Mouse (Mus musculus): Measurements from ENCODE around the gene Gm28729. TPM values are rescaled to one million over a fixed set of nuclear protein-coding genes. Genes with fewer than 3 reads are reported as not detected.
"Not testable (repeated sequence)": the region's sequence is repeated elsewhere in the genome, so short reads cannot be mapped to it uniquely, and the experiment has no call there.

Gene Gm28729
- polyA plus RNA-seq, 2 experiments = 0.11 TPM; not detected in 1

- Histone ChIP-seq H3K36me3 (ENCODE audit: control insufficient read depth, insufficient read depth, low read length) (no peaks in the 10 kb centered on the region), H3K27ac (replicated peaks; ENCODE audit: low read depth, low read length) (no peak overlapping the region), H3K9me3 (ENCODE audit: control insufficient read depth, low read length) (no peaks in the 10 kb centered on the region), H3K4me3 (replicated peaks; ENCODE audit: low read length) (no peak overlapping the region), H3K4me2 (replicated peaks; ENCODE audit: low read depth, low read length, severe bottlenecking) (no peak overlapping the region), H3K27me3 (ENCODE audit: control insufficient read depth, insufficient read depth, low read length) (no peaks in the 10 kb centered on the region), H3K4me1 (ENCODE audit: control insufficient read depth, insufficient read depth, low read length) (no peaks in the 10 kb centered on the region), H3K9ac (ENCODE audit: low read depth, low read length, severe bottlenecking) (no peak overlapping the region)
- no peak for TF ChIP-seq POLR2A (IDR thresholded peaks at IDR 0.05; ENCODE audit: borderline replicate concordance, extremely low read depth, insufficient read depth, insufficient read length)
- 42% methylated on average over 7 of the region's 7 CpGs for WGBS
- ATAC-seq (ENCODE audit: low FRiP score, low read depth) = no peak; the same call in 1 of the 2 replicates
- no peak for DNase-seq (ENCODE audit: low spot score)
These were observed 23.8 kb downstream of the Gm28729 start for GRCm38 (mm10) chr9:96501217-96501616.

GRCm38 (mm10) chr9:96493212-96493611, 31.9 kb downstream of the Gm28729 start:
- Histone ChIP-seq H3K27me3 (ENCODE audit: control insufficient read depth, insufficient read depth, low read length) (no peaks in the 10 kb centered on the region), H3K9ac (ENCODE audit: low read depth, low read length, severe bottlenecking) (no peak overlapping the region), H3K4me2 (replicated peaks; ENCODE audit: low read depth, low read length, severe bottlenecking) (peak overlapping the region; percentile 38; the same call in 1 of the 2 replicates), H3K4me1 (ENCODE audit: control insufficient read depth, insufficient read depth, low read length) (peaks cover 11% of the 10 kb centered on the region), H3K36me3 (ENCODE audit: control insufficient read depth, insufficient read depth, low read length) (no peaks in the 10 kb centered on the region), H3K27ac (replicated peaks; ENCODE audit: low read depth, low read length) (no peak overlapping the region), H3K4me3 (replicated peaks; ENCODE audit: low read length) (no peak overlapping the region), H3K9me3 (ENCODE audit: control insufficient read depth, low read length) (no peaks in the 10 kb centered on the region)
- TF ChIP-seq POLR2A (IDR thresholded peaks at IDR 0.05; ENCODE audit: borderline replicate concordance, extremely low read depth, insufficient read depth, insufficient read length) = no peak
- WGBS = 7% methylated on average over 3 of the region's 3 CpGs
- ATAC-seq (ENCODE audit: low FRiP score, low read depth) = no peak
- no peak for DNase-seq (ENCODE audit: low spot score)

- WGBS = 34% methylated on average over 12 of the region's 12 CpGs
- no peak for TF ChIP-seq POLR2A (IDR thresholded peaks at IDR 0.05; ENCODE audit: borderline replicate concordance, extremely low read depth, insufficient read depth, insufficient read length)
- no peak for DNase-seq (ENCODE audit: low spot score)
- Histone ChIP-seq H3K4me1 (ENCODE audit: control insufficient read depth, insufficient read depth, low read length) (peaks cover 11% of the 10 kb centered on the region), H3K36me3 (ENCODE audit: control insufficient read depth, insufficient read depth, low read length) (no peaks in the 10 kb centered on the region), H3K9ac (ENCODE audit: low read depth, low read length, severe bottlenecking) (no peak overlapping the region), H3K27me3 (ENCODE audit: control insufficient read depth, insufficient read depth, low read length) (no peaks in the 10 kb centered on the region), H3K9me3 (ENCODE audit: control insufficient read depth, low read length) (no peaks in the 10 kb centered on the region), H3K27ac (replicated peaks; ENCODE audit: low read depth, low read length) (no peak overlapping the region), H3K4me2 (replicated peaks; ENCODE audit: low read depth, low read length, severe bottlenecking) (no peak overlapping the region), H3K4me3 (replicated peaks; ENCODE audit: low read length) (no peak overlapping the region)
- no peak for ATAC-seq (ENCODE audit: low FRiP score, low read depth)
These were observed 33.3 kb downstream of the Gm28729 start for GRCm38 (mm10) chr9:96491810-96492209.

DNA sequence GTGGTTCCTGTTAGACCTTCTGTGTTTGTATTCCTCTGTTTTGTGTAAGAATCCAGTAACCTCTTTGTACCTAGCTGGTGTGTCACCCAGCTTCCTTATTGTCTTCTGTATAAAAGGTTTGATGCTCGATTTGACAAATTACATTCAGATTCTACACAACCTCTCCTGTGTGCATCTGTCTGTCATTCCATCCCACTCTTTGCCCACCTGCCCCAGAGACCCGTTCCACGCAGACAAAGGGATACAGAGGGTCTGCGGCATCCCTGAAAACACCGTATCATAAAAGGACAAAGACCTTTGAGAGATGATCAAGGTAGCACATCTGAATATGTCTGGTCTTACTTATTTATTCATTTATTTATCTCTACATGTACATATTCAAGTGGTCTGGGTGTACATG, 37.2 kb downstream of the Gm28729 start:
- WGBS = 95% methylated on average over 5 of the region's 5 CpGs
- not testable (repeated sequence) for H3K9me3 ChIP-seq (ENCODE audit: control insufficient read depth, low read length)

DNA sequence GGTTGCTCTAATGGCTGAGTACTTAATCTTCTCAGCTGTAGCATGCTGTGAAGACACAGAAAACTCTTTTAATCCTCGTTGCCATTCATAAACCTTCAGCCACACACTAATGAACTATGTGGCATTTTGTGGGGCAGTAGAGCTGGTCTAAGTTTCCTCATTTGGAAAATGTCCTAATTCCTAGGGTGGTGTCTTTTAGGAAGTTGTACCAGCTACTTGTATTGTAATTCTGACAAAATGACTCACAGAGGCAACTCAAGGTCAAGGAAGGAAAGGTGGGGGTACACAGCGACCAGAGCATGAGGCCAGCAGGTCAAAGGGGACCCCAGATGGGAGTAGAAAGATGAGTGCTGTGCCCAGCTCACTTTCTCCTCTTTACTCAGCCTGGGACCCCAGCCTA, 41.4 kb downstream of the Gm28729 start:
- 54% methylated on average over 2 of the region's 2 CpGs for WGBS
- Histone ChIP-seq H3K9ac (ENCODE audit: low read depth, low read length, severe bottlenecking) (no peak overlapping the region), H3K27me3 (ENCODE audit: control insufficient read depth, insufficient read depth, low read length) (no peaks in the 10 kb centered on the region), H3K4me3 (replicated peaks; ENCODE audit: low read length) (no peak overlapping the region), H3K9me3 (ENCODE audit: control insufficient read depth, low read length) (no peaks in the 10 kb centered on the region), H3K4me1 (ENCODE audit: control insufficient read depth, insufficient read depth, low read length) (no peaks in the 10 kb centered on the region), H3K36me3 (ENCODE audit: control insufficient read depth, insufficient read depth, low read length) (no peaks in the 10 kb centered on the region), H3K27ac (replicated peaks; ENCODE audit: low read depth, low read length) (no peak overlapping the region), H3K4me2 (replicated peaks; ENCODE audit: low read depth, low read length, severe bottlenecking) (no peak overlapping the region)
- ATAC-seq (ENCODE audit: low FRiP score, low read depth) = no peak
- TF ChIP-seq POLR2A (IDR thresholded peaks at IDR 0.05; ENCODE audit: borderline replicate concordance, extremely low read depth, insufficient read depth, insufficient read length) = no peak
- DNase-seq (ENCODE audit: low spot score) = no peak

More for the DNA sequence above, 37.2 kb downstream of the Gm28729 start:
- H3K4me2 ChIP-seq (replicated peaks; ENCODE audit: low read depth, low read length, severe bottlenecking); H3K4me3 ChIP-seq (replicated peaks; ENCODE audit: low read length); H3K4me1 ChIP-seq (ENCODE audit: control insufficient read depth, insufficient read depth, low read length); H3K9ac ChIP-seq (ENCODE audit: low read depth, low read length, severe bottlenecking); DNase-seq (ENCODE audit: low spot score); H3K27ac ChIP-seq (replicated peaks; ENCODE audit: low read depth, low read length); ATAC-seq (ENCODE audit: low FRiP score, low read depth); H3K27me3 ChIP-seq (ENCODE audit: control insufficient read depth, insufficient read depth, low read length); H3K36me3 ChIP-seq (ENCODE audit: control insufficient read depth, insufficient read depth, low read length): not testable (repeated sequence)

DNA sequence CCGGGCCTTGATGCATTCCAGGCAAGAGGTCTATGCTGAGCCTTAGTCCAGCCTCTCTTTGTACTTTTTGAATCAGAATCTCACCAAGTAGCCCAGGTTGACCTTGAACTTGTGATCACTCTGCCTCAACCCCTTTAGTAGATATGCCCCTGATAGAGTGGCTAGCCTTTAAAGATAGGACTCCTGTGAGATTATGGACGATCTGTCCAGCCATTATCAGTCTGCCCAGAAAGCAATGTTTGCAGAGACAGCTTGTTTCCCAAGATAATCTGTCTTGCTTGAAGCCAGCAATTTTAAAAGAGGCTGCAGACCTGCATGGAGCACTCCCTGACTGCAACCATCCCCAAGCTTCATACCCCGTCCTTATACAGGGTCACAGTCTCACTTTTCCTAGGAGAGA, 42.0 kb downstream of the Gm28729 start:
- TF ChIP-seq POLR2A (IDR thresholded peaks at IDR 0.05; ENCODE audit: borderline replicate concordance, extremely low read depth, insufficient read depth, insufficient read length) = no peak

More for the DNA sequence above, 42.0 kb downstream of the Gm28729 start:
- WGBS = 62% methylated on average over 3 of the region's 3 CpGs
- Histone ChIP-seq H3K9me3 (ENCODE audit: control insufficient read depth, low read length) (no peaks in the 10 kb centered on the region), H3K4me2 (replicated peaks; ENCODE audit: low read depth, low read length, severe bottlenecking) (no peak overlapping the region), H3K36me3 (ENCODE audit: control insufficient read depth, insufficient read depth, low read length) (no peaks in the 10 kb centered on the region), H3K4me1 (ENCODE audit: control insufficient read depth, insufficient read depth, low read length) (no peaks in the 10 kb centered on the region), H3K9ac (ENCODE audit: low read depth, low read length, severe bottlenecking) (no peak overlapping the region), H3K4me3 (replicated peaks; ENCODE audit: low read length) (no peak overlapping the region), H3K27ac (replicated peaks; ENCODE audit: low read depth, low read length) (no peak overlapping the region), H3K27me3 (ENCODE audit: control insufficient read depth, insufficient read depth, low read length) (no peaks in the 10 kb centered on the region)
- DNase-seq (ENCODE audit: low spot score) = no peak
- ATAC-seq (ENCODE audit: low FRiP score, low read depth) = no peak

Measured in limb, embryonic 14.5 days (tissue).